Mouse (Mus musculus) frontal cortex, postnatal 25 days (tissue): ENCODE measurements around the gene Qprt.
"Not testable (repeated sequence)": the region's sequence is repeated elsewhere in the genome, so short reads cannot be mapped to it uniquely, and the experiment has no call there.

Experiments used
- DNase-seq, 2 experiments: peaks; one replicate each; pipeline ENCODE4 v3.0.0; 2022; ENCODE audit warnings: low spot score in 2 of 2

Gene Qprt

DNA sequence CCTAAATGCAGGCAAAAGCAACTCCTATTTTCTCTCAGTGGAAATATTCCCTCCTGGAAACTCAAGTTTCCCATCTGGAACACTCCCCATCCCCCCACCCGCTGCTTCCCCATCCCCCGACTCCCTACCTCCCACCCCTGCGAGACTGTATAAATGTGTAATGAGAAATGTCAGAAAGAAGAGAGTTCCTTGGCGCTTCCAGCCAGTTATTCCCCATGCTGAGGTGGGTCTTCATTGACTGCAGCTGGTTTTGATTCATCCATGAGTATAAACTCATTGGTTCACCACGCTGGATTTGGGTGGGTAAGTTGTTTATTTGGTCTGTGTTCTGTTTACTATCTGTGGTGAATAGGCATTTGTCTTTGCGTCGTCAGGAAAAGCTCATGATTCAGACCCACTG, 25.6 kb downstream of the Qprt start:
- DNase-seq, result no peak

DNA sequence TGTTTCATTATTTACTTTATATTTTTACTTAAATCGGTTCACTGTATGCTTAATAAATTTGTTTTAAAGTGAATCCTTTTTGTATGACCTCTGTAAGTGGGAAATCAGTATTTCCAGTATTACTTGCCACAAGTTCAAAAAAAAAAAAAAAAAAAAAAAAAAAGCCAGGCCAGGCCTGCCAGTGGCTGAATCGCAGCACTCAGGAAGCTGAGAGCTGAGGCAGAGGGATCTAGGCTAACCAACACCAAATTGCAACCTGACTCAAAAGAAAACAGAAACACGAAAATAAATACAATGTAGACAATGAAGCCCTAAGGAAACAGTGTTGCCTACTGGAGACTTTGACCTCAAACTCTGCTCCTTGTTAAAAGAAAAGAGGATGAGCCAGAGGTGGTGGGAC, 28.1 kb downstream of the Qprt start:
- DNase-seq, result no peak

DNA sequence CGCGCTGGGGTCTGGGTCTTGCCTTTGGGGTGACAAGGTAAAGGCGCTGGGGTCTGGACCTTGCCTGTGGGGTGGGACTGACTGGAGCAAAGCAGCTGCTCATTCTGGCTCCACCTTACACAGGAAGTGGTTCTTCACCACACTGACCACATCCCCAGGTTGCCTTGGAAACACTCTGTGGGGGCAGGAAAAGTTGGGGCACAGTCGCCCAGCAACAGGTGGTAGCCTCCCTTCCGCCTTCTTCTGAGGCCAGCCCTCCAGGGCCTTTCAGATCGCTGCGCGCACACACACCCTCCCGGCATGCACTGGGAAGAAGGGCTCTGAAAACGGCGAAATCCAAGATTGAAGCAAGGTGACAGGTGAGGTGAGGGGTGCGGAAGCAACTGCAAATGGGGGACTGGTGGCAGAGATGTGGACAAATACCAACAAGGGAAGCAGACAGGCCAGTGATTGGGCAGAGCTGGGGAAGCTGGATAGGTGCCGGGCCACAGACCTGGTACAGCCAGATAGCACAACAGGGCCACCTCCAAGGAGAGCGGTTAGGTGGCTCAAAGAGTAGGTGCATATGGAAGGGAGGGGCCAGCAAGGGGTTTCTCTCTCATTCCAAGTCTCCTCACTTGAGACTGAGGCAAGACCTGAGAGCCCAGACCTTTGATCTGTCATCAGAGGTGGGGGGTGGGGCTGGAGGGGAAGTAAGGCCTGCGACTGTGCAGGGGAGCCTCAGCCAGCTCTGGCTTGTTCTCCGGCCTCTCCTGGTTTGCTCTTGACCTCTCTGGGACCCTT, 30.7 kb downstream of the Qprt start, which contains the start of gene AI467606:
TSS of gene AI467606 (plus strand) at position 246 of the 783 bp plus-strand sequence.
- DNase-seq, result no peak

DNA sequence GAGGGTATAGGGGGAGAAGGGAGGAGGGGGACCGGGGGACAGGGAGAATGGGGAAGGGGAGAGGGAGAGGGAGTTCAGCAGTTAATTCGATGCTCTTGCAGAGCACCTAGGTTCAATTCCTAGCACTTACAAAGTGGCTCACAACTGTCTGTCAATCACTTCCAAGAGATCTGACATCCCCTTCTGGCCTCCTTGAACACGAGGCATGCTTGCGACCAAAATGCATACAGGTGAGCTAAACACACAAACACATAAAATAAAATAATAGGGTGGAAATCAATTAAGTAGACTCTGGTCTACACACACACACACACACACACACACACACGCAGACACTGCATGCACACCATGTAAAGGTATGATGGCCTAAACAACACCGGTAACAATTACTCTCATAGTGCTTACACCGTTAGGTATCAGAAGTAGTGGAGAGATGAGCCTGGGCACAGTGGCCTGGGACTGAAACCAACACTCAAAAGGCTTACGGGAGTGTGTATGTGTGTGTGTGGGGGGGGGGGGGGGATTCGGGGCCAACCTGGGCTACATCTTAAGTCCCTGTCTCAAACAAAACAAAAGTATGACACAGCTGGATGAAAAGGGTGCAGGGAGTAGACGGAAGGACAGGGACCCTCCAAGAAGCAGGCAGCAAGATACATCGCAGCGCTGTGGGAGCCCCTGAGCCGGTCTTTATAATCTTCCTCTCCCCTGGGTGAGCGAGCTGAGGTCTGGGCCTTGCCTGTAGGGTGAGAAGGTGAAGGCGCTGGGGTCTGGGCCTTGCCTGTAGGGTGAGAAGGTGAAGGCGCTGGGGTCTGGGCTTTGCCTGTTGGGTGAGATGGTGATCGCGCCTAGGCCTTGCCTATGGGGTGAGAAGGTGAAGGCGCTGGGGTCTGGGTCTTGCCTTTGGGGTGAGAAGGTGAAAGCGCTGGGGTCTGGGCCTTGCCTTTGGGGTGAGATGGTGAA, 31.6 kb downstream of the Qprt start:
- DNase-seq, result no peak

DNA sequence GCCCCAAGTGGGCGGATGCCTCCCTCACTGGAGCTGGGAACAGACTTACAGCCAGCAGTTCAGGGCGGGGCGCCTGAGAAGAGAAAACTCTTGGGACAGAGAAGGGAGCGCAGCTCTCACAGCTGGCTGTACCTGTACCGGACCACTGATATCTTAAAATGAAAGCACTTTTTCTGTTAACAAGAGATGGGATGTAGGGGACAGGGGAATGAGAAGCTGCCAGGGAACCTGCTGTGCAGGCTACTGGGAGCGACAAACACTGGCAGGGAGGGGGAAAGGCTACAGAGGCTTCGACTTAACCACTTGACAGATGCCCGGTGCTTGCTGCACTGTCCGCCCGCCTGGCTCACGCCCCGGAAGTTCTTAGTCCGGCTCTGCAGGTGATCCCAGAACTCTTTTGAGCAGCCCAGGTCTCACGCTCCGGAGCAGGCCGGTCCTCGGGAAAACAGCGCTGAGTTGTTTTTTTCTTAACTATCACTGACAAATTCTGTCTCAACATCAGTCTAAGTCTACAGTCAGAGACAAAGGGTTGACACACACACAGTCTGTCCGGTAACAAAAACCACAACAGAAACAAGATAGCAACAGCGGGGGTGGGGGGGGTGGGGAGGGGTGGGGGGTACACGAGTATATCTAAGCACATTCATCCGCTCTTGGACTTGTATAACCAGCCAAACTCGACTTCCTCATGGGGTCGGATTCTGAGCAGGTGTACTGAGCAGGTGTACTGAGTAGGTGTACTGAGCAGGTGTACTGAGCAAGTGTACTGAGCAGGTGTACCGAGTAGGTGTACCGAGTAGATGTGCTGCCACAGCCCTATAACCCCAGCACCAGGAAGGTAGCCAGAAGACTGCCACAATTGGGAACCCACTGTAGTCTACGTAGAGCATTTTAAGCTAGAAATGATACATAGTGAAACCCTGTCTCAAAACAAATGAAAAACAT, 32.9 kb downstream of the Qprt start:
- no peak for DNase-seq

DNA sequence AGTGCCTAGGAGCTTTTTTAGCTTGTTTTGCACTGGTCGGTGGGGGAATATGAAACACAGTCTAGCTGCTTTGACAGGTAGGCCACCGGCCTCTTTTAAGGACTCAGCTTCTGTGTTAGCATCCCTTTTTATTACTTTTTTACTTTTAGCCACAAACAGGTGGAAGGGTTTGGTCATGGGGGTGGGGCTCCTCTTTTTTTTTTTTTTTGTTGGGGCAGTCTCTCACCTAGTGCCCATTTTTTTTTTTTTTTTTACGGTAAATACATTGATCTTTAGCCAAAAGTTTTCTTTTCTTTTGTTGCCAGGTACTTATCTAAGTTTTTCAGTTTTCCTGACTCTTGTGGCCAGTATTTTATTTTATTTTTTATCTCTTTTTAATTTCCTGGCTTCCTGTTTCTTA, 33.9 kb downstream of the Qprt start:
- no peak for DNase-seq

DNA sequence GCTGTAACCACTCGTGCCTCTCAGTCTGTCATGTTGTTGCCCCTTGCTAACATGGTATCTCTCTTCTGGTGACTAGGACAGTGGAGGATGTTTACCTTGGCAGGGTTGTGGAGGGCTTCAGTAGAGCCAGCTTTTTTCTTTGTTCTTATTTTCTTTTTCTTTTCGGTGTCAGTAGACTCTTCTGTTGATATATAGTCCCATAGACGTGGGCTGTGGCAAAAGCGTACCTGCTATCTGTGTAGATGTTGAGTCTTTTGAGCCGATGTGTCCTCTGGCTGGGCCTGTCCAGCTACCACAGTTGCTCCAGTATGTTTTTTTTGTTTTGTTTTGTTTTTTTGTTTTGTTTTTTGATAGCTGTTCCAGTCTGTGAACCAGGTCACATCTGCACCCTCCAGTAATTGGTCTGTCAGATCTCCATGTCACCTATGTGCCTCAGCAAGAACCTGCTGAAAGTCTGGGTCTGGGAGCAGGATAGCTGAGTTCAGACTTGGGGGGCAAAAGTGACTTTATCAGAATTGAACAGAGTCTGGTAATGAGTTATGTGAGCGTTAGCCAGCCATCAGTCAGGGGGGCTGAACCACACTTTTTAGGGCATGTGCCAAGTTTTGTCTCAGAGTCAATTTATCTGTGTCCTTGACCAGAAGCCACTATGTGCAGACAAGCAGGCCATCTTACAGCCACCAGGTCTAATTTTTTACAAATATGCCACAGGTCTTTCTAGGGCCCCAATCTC, 34.6 kb downstream of the Qprt start, which contains the start of gene Zg16:
TSS of gene Zg16 (minus strand) at position 51 of the 733 bp plus-strand sequence.
- not testable (repeated sequence) for DNase-seq

DNA sequence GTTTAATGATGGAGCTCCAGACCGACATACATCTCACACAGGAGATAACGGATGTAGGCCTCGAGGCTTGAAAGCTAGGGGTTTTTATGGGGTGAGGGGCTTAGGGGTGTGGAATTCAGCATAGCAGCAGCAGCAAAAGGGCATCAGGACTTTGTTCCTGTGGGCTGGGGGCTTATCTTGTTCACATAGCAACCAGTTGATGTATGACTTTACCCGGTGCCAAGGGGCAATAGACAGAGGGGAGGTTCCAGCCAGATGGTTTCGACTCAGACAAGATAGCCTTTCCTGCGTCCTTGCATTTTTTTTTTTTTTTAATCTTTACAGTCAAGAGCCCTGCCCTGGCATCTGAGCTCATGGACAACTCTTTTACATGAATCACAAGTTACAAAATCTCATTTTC, 36.3 kb downstream of the Qprt start:
- not testable (repeated sequence) for DNase-seq

DNA sequence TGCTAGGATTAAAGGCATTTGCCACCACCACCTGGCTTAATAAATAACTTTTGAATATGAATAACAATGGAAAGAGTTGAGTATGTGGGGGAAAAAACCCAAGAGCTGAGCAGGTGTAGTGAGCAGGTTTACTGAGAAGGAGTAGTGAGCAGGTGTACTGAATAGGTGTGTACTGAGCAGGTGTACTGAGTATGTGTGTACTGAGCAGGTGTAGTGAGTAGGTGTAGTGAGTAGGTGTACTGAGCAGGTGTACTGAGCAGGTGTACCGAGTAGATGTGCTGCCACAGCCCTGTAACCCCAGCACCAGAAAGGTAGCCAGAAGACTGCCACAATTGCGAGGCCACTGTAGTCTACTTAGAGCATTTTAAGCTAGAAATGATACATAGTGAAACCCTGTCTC, 37.2 kb downstream of the Qprt start:
- DNase-seq, result no peak

DNA sequence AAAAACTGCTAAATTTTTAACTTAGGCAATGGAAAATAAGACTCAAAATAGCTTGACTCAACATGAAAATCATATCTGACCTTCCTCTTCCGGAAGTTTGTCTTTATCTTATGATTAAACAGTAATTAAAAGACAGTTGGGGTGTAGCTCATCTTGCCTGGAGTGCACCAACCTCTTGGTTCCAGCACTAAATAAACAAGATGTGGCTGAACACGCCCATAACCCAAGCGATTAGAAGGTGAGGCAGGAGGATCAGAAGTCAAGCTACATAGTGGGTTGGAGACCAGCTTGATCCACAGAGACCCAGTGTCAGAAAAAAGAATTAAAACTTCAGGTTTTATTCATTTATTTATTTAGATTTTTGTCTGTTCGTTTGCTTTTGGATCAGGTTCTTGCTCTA, 38.3 kb downstream of the Qprt start:
- DNase-seq, result no peak

DNA sequence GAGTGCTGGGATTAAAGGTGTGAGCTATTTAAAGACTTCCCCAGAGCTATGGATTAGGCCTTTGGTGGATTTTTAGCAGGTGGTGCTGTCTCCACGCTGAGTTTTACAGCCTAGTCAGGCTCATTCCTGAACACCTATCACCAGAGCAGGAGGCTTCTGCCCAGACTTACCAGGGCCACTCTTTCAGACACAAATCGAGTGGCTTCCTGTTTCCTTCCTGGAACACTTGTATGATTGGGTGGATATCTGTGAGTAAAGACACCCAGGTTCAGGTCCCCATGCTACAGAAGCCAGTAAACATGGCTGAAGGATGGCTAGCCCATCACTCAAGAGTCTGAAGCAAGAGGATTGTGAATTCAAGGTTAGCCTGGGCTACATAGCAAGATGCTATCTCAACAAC, 39.0 kb downstream of the Qprt start:
- no peak for DNase-seq

DNA sequence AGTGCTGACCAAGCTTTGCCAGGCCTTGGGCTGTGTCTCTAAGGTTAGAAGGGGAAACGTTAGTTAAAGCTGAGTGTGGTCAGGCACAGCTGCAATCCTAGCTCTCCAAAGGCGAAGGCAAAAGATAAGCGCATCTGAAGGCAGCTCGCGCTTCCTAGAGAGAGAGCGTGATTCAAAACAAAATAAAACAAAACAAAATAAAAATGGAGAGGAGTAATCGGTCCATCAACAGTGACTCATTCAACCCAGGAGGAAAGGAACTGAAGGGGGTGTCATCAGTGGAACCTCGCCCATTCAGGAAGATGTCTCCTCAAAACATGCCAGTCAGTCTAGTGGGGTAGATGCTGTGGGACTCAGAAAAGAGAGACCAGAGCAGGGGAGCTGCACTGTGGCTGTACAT, 39.8 kb downstream of the Qprt start:
- DNase-seq, result no peak

DNA sequence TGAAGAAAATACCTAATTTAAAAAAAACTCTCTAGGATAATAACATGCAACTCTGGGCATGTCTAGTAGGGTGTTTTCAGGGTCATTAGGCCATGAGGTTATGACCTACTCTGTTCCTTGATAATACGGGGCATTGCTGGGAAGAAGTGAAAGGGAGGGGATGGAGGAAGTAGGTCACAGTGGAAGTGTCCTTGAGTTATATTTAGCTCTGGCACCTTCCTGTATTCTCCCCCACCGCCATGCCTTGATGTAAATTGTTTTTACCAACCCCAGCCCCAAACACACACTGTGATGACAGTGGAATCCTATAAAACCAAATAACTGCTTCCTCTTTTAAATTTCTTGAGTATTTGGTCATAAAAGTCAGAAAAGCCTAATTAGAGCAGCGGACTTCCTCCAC, 42.0 kb downstream of the Qprt start:
- DNase-seq, result no peak

DNA sequence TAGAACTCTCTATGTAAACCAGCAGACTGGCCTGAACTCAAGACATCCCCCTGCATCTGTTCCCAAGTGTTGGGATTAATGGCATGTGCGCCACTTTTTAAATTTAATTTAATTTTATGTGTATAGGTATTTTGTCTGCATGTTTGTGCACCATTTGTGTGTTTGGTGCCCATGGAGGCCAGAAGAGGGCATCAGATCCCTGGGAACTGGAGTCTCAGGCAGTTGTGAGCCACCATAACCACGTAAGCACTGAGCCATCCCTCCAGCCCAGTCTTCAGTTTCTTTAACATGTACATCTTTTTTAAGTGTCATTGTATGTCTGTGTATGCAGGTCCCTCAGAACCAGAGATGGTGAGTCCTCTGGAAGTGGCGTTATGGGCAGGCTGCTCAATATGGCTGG, 44.3 kb downstream of the Qprt start:
- DNase-seq, result no peak

DNA sequence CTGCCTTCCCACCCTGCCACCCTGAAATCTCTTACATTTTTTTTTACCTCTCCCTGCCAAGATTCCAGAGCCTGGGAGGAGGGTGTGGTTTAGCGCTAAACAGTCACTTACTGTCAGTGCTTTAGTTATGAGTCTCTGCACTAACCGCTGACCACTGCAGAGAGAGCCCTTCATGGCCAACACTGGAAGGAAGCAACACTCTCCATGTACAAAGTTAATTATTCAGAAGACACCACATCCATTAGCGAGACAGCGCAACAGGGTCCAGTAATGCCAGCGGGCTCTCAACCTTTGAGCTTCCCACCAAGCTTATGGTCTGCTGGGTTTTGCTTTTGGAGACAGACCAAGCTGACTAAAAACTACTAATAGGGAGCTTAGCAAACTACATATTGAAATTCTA, 45.8 kb downstream of the Qprt start:
- DNase-seq, result no peak

DNA sequence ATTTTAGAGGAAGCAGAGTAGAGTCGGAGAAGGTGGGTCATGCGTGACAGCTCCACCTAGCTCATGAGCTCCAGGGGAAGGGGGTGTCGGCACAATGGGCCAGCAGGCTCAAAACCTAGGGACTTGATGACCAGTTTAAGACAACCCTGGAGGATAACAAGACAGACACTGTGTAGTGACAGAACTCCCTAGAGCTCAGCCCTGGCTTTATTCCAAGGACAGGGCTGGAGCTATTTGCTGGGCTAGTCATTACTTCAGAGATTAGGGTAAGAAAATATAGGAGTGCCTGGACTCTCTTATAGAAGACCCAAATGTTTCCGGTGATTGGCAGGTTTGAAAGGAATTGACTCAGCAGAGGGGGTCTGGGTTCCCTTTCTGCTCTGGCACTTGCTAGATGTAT, 48.8 kb downstream of the Qprt start:
- no peak for DNase-seq

DNA sequence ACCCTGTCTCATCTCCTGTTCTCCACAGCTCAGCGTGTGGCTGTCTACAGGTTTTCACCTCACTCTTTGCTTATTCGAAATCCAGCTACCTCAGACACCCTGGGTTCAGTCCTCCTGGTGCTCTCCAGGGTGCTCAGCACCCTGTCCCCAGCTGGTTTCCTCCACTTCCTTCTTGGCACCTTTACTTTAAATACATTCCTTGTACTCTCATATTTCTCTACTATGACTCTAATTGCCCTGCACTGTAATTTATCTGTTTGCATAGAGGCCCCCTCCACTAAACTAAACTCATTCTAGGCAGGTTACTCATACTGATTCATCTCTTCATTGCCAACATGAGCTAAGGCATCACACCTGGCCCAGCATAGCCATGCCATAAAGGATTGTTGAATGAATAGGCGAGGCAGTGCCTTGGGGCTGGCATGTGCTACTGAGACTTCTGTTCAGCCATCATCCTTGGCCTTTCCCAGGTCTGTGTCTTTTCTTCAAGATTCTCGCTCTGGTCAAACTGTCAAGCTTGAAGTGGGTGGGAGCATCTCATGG, 51.1 kb downstream of the Qprt start:
- no peak for DNase-seq

DNA sequence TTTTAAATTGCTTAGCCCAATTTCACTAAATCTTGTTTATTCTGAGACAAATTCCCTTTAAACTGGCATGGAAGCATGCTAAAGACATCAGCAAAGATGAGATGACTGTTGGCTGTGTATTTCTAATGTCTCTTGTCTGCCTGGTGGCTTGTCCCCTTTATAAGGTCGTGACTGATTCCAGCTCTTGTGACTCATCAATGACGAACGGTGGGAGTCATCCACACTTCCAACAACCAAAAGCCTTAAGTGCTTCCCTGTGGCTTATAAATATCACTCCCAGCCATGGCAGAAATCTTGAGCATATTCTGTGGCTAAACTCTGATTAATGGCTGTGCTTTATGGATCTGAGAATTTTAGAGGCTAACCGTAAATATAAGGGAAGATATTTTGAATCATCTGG, 55.7 kb downstream of the Qprt start:
- DNase-seq, result no peak

DNA sequence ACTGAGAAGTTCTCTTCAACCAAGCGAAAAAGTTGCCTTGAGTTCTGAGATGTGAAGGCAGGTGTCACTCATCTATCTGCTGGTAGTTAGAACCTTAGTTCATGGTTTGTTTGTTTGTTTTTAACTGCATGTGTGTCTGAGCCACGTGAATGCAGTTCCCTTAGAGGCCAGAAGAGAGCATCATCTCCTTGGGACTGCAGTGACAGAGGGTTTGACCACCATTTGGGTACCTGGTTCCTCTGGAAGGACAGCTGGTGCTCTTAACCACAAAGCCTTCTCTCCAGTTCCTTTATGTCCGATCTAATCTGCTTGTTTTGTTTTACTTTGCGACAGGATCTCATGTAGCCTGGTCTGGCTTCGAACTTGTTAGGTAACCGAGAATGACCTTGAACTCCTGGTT, 56.5 kb downstream of the Qprt start:
- DNase-seq, result no peak
